Mouse (Mus musculus): ENCODE results near the gene Stk25. TPM values are rescaled to one million over a fixed set of nuclear protein-coding genes. Genes with fewer than 3 reads are reported as not detected.

Stk25 gene
- polyA plus RNA-seq, 1 experiment = 79.6 TPM

- Histone ChIP-seq H3K36me3 (ENCODE audit: control insufficient read depth, insufficient read depth, low read length, poor library complexity, severe bottlenecking) (no peaks in the 10 kb centered on the region), H3K9me3 (replicated peaks; ENCODE audit: control insufficient read depth, insufficient read depth, low read length, poor library complexity, severe bottlenecking) (peaks cover 2% of the 10 kb centered on the region; the same call in 1 of the 2 replicates), H3K4me3 (ENCODE audit: low read depth, low read length) (no peak overlapping the region), H3K4me1 (ENCODE audit: control insufficient read depth, insufficient read depth, low read length) (peaks cover 6% of the 10 kb centered on the region), H3K27me3 (ENCODE audit: control insufficient read depth, insufficient read depth, low read length, poor library complexity, severe bottlenecking) (no peaks in the 10 kb centered on the region), H3K9ac (ENCODE audit: low read depth, poor library complexity, severe bottlenecking) (no peak overlapping the region), H3K27ac (ENCODE audit: insufficient read depth, low read length) (no peak overlapping the region)
- TF ChIP-seq EP300 (IDR thresholded peaks at IDR 0.05; ENCODE audit: insufficient read depth, low read depth, low read length) (peak; percentile 60; the same call in 1 of the 2 replicates), CTCF (IDR thresholded peaks at IDR 0.05; ENCODE audit: low read depth, low read length) (no peak)
Measured at GRCm38 (mm10) chr1:93577066-93577465, 81.4 kb downstream of the Stk25 start.

Other genes starting within 250 kb of the Stk25 start
- gene Hdlbp, start 179.8 kb downstream of the Stk25 start, polyA plus RNA-seq (2011; ENCODE audit: insufficient read depth, insufficient read length, low read depth, missing spikeins) = 226 and 232 TPM in 2 replicates
- 4.0 and 5.0 TPM in 2 replicates for gene Farp2, start 146.6 kb downstream of the Stk25 start, polyA plus RNA-seq (2011; ENCODE audit: insufficient read depth, insufficient read length, low read depth, missing spikeins)
- 6.3 and 6.6 TPM in 2 replicates for gene Bok, start 27.0 kb upstream of the Stk25 start, polyA plus RNA-seq (2011; ENCODE audit: insufficient read depth, insufficient read length, low read depth, missing spikeins)
- 75.9 and 92.7 TPM in 2 replicates for gene Atg4b, start 92.8 kb upstream of the Stk25 start, polyA plus RNA-seq (2011; ENCODE audit: insufficient read depth, insufficient read length, low read depth, missing spikeins)
- 44.8 and 51.5 TPM in 2 replicates for gene Thap4, start 96.2 kb upstream of the Stk25 start, polyA plus RNA-seq (2011; ENCODE audit: insufficient read depth, insufficient read length, low read depth, missing spikeins)
- gene Dtymk, start 143.3 kb upstream of the Stk25 start, polyA plus RNA-seq (2011; ENCODE audit: insufficient read depth, insufficient read length, low read depth, missing spikeins) = 179 and 191 TPM in 2 replicates
- 33.9 and 34.2 TPM in 2 replicates for gene Ing5, start 145.3 kb upstream of the Stk25 start, polyA plus RNA-seq (2011; ENCODE audit: insufficient read depth, insufficient read length, low read depth, missing spikeins)
- gene D2hgdh, start 166.2 kb upstream of the Stk25 start, polyA plus RNA-seq (2011; ENCODE audit: insufficient read depth, insufficient read length, low read depth, missing spikeins) = 17.6 and 23.4 TPM in 2 replicates
- gene Gal3st2, start 202.6 kb upstream of the Stk25 start, polyA plus RNA-seq (2011; ENCODE audit: insufficient read depth, insufficient read length, low read depth, missing spikeins) = not detected in 2 replicates